Mouse (Mus musculus) neural tube, embryonic 13.5 days (tissue): ENCODE data around the gene Sptbn1. TPM values are rescaled to one million over a fixed set of nuclear protein-coding genes. Genes with fewer than 3 reads are reported as not detected.
A peak's percentile ranks its signal among the peaks of the same experiment; 100 is the strongest.

ENCODE experiments used
- ATAC-seq: fragments of 200-750 bp; cut with Nextera tagmentation; 2 replicates; pipeline ENCODE4 v1.8.0; 2017; ENCODE audit warnings: low read depth, mild to moderate bottlenecking, moderate TSS enrichment, moderate library complexity
- H3K27ac ChIP-seq: fragments of 300-500 bp; sonication (generic); replicated peaks from 2 replicates; pipeline ENCODE4 v1.5.1; 2015; ENCODE audit warnings: moderate library complexity, mild to moderate bottlenecking, inconsistent platforms
- H3K27me3 ChIP-seq: fragments of 300-500 bp; sonication (generic); 2 replicates; pipeline ENCODE4 v1.6.1; 2015; ENCODE audit warnings: mild to moderate bottlenecking, inconsistent platforms
- H3K36me3 ChIP-seq: fragments of 300-500 bp; sonication (generic); 2 replicates; pipeline ENCODE4 v1.6.1; 2015; ENCODE audit warnings: mild to moderate bottlenecking, inconsistent platforms
- H3K4me1 ChIP-seq: fragments of 300-500 bp; sonication (generic); replicated peaks from 2 replicates; pipeline ENCODE4 v1.6.1; 2015; ENCODE audit warnings: inconsistent platforms
- H3K4me2 ChIP-seq: fragments of 300-500 bp; sonication (generic); 2 replicates; pipeline ENCODE4 v1.6.1; 2015; ENCODE audit warnings: inconsistent platforms, mild to moderate bottlenecking, moderate library complexity
- H3K4me3 ChIP-seq: fragments of 300-500 bp; sonication (generic); 2 replicates; pipeline ENCODE4 v1.5.1; 2015; ENCODE audit warnings: mild to moderate bottlenecking, inconsistent platforms
- H3K9ac ChIP-seq: fragments of 300-500 bp; sonication (generic); 2 replicates; pipeline ENCODE4 v1.6.1; 2015; ENCODE audit warnings: moderate library complexity, mild to moderate bottlenecking, inconsistent platforms
- H3K9me3 ChIP-seq: fragments of 300-500 bp; sonication (generic); 2 replicates; pipeline ENCODE4 v1.6.1; 2016; ENCODE audit warnings: inconsistent platforms
- WGBS: fragments of 180-500 bp; shearing (Covaris S2); methylation state at CpG from one replicate; pipeline ENCODE4 v1.1.7; 2015; 5-methylcytosine and 5-hydroxymethylcytosine counted together
- polyA plus RNA-seq: library from polyadenylated mRNA; unstranded; fragments of >200 nt; fragmentation: Nextera tagmentation; extraction: Ambion mirVana; gene quantifications from 2 replicates; pipeline ENCODE4 v1.2.1, GENCODE M21; 2015

Gene Sptbn1
- polyA plus RNA-seq, 1 experiment from 2014 or later: 183 TPM

DNA sequence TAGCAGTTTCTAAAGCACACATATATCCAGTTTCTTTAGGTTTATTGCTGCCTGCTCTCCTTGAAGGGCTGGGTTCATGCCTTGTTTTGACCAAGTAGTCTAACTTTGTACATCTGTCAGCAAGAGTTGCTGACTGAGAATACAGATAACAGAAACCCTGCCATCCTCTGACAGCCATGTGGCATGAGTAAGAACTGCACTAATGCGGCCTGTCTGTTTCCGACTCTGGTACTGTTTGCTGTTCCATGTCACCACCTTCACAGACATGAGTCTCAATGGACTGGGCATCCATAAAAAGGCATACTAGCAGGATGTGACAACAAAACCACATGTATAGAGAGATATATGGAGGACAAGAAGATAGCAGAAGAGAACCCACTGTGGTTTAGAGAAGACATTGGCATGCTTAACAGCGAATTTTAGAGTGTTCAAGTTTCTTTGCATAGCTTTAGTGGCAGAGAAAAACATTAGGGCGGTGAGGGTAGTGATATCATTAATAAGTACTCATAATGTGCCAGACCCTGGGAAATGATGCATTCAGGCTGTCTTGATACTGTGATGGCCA is 18.4 kb downstream of the Sptbn1 start:
- ATAC-seq: no peak
- Histone ChIP-seq H3K4me1 (peaks cover 19% of the 10 kb centered on the region), H3K4me3 (no peak overlapping the region), H3K27me3 (no peaks in the 10 kb centered on the region), H3K36me3 (no peaks in the 10 kb centered on the region), H3K9me3 (no peaks in the 10 kb centered on the region), H3K4me2 (no peak overlapping the region), H3K9ac (no peak overlapping the region), H3K27ac (no peak overlapping the region)
- WGBS: 86% methylated on average over 4 of the region's 4 CpGs

- no peak overlapping the region for H3K4me3 ChIP-seq
- H3K4me1 ChIP-seq: peaks cover 29% of the 10 kb centered on the region
- H3K27ac ChIP-seq: no peak overlapping the region
- H3K27me3 ChIP-seq: no peaks in the 10 kb centered on the region
- no peak overlapping the region for H3K4me2 ChIP-seq
- WGBS: 80% methylated on average over 1 of the region's 1 CpGs
- no peak for ATAC-seq
- no peaks in the 10 kb centered on the region for H3K9me3 ChIP-seq
- H3K36me3 ChIP-seq: no peaks in the 10 kb centered on the region
- H3K9ac ChIP-seq: no peak overlapping the region
Measured at GRCm38 (mm10) chr11:30247106-30247505, 20.9 kb downstream of the Sptbn1 start.

GRCm38 (mm10) chr11:30246161-30246560 is 21.8 kb downstream of the Sptbn1 start:
- no peaks in the 10 kb centered on the region for H3K9me3 ChIP-seq
- H3K4me2 ChIP-seq: no peak overlapping the region
- H3K4me3 ChIP-seq: no peak overlapping the region
- no peaks in the 10 kb centered on the region for H3K27me3 ChIP-seq
- H3K9ac ChIP-seq: no peak overlapping the region
- H3K27ac ChIP-seq: no peak overlapping the region
- no peaks in the 10 kb centered on the region for H3K36me3 ChIP-seq
- no peak for ATAC-seq
- 80% methylated on average over 11 of the region's 11 CpGs for WGBS
- H3K4me1 ChIP-seq: peaks cover 23% of the 10 kb centered on the region

DNA sequence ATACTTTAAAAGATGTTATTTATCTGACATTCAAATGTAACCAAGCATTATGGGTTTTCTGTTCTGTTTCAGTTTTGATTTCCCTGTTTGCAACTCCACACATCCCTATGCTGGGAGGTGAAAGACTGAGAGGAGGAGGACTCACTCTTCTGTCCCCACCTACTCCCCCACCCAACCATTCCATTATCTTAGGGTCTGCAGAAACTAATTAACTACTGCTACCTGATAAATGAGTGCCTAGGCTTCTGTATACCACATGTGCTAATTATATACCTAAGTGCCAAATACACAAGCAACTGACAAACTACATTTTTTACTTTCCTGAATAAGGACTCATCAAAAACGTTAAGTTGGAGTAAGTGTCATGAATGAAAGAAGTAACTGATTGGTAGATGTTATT is 23.8 kb downstream of the Sptbn1 start:
- Histone ChIP-seq H3K4me3 (no peak overlapping the region), H3K27ac (no peak overlapping the region), H3K9me3 (no peaks in the 10 kb centered on the region), H3K9ac (no peak overlapping the region), H3K27me3 (no peaks in the 10 kb centered on the region), H3K4me1 (peaks cover 21% of the 10 kb centered on the region), H3K4me2 (no peak overlapping the region), H3K36me3 (0 out of 2 replicates have a peak, but pooled peaks cover 6% of the 10 kb centered on the region)
- 70% methylated on average over 1 of the region's 1 CpGs for WGBS
- ATAC-seq: no peak

GRCm38 (mm10) chr11:30243591-30243990 is 24.4 kb downstream of the Sptbn1 start:
- WGBS: 43% methylated on average over 3 of the region's 3 CpGs
- Histone ChIP-seq H3K27ac (peak overlapping the region; percentile 42; the same call in 1 of the 2 replicates), H3K9me3 (no peaks in the 10 kb centered on the region), H3K27me3 (no peaks in the 10 kb centered on the region), H3K36me3 (0 out of 2 replicates have a peak, but pooled peaks cover 6% of the 10 kb centered on the region), H3K4me1 (peaks cover 21% of the 10 kb centered on the region), H3K4me3 (no peak overlapping the region), H3K9ac (no peak overlapping the region), H3K4me2 (no peak overlapping the region)
- ATAC-seq: peak; percentile 71

DNA sequence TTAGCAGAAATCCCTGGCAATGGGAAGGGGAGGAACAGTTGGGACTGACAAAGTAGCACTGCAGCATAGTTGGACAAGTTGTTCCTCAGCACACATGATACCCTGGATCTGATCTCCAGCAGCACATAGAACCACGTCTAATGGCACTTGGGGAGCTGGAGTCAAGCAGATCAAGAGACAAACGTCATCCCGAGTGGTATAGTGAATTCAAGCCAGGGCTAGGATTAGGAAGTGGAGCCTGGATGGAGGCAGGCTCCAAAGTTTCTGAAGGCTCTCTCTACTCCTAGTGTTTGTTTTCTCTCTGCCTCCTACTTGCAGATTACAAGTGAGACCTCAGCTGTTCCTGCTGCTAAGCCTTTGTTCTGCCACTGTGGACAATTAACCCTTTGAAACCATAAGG is 27.1 kb downstream of the Sptbn1 start:
- Histone ChIP-seq H3K36me3 (peaks cover 8% of the 10 kb centered on the region; the same call in 1 of the 2 replicates), H3K27ac (no peak overlapping the region), H3K4me3 (no peak overlapping the region), H3K27me3 (no peaks in the 10 kb centered on the region), H3K4me2 (no peak overlapping the region), H3K4me1 (peaks cover 20% of the 10 kb centered on the region), H3K9me3 (no peaks in the 10 kb centered on the region), H3K9ac (no peak overlapping the region)
- WGBS: 65% methylated on average over 3 of the region's 3 CpGs
- ATAC-seq: no peak

DNA sequence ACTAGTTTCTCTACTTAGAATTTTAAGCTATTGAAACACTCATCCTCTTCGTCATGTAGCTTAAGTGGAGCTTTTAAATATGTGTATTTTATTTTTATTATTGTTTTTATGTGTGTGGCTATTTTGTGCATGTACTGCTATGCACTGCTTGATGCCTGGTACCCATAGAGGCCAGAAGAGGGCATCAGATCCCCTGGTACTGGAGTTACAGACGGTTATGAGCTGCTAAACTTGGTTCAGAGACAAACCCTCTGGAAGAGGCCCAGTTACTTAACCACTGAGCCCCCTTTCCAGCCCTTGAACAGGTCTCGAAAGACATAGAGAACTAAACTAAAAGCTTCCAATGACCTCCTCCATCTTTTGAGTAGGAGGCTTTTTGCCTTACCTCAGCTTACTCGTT is 30.0 kb downstream of the Sptbn1 start:
- peaks cover 11% of the 10 kb centered on the region for H3K4me1 ChIP-seq
- WGBS: 60% methylated on average over 4 of the region's 4 CpGs
- no peak for ATAC-seq
- peaks cover 15% of the 10 kb centered on the region; the same call in 1 of the 2 replicates for H3K36me3 ChIP-seq
- no peaks in the 10 kb centered on the region for H3K9me3 ChIP-seq
- H3K27ac ChIP-seq: no peak overlapping the region
- no peak overlapping the region for H3K4me2 ChIP-seq
- no peak overlapping the region for H3K9ac ChIP-seq
- H3K27me3 ChIP-seq: no peaks in the 10 kb centered on the region
- no peak overlapping the region for H3K4me3 ChIP-seq

DNA sequence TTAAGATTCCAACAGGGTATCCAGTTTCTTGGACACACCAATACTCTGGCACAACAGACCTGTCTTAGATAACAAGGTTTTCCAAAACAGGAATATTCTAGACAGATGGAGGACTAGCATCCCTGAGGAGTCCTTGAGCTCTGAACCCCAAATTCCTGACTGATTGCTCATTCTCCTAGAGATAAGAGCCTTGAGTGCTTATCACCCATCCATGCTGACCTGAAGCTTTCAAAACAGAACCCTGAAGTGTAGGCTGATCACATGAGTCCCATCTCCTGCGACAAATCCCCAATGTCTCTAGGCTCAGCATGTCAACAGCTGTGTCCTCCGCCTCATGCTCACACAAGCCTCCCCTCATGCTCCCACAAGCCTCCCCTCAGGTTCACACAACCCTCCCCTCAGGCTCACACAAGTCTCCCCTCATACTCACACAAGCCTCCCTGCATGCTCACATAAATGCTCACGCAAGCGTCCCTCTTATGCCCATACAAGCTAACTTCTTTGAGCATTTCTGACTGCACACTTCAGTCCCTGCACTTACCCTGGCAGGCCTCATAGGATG is 31.2 kb downstream of the Sptbn1 start:
- WGBS: 80% methylated on average over 4 of the region's 4 CpGs

GRCm38 (mm10) chr11:30235666-30236065 is 32.3 kb downstream of the Sptbn1 start:
- H3K4me2 ChIP-seq: no peak overlapping the region
- H3K4me3 ChIP-seq: no peak overlapping the region
- H3K9ac ChIP-seq: no peak overlapping the region
- H3K27me3 ChIP-seq: no peaks in the 10 kb centered on the region
- peaks cover 27% of the 10 kb centered on the region for H3K4me1 ChIP-seq
- no peak overlapping the region for H3K27ac ChIP-seq
- ATAC-seq: no peak; the same call in 1 of the 2 replicates
- no peaks in the 10 kb centered on the region for H3K9me3 ChIP-seq
- peaks cover 14% of the 10 kb centered on the region; the same call in 1 of the 2 replicates for H3K36me3 ChIP-seq

More for the DNA sequence above, 31.2 kb downstream of the Sptbn1 start:
- Histone ChIP-seq H3K9me3 (no peaks in the 10 kb centered on the region), H3K36me3 (peaks cover 15% of the 10 kb centered on the region; the same call in 1 of the 2 replicates), H3K9ac (no peak overlapping the region), H3K4me2 (no peak overlapping the region), H3K27me3 (no peaks in the 10 kb centered on the region), H3K4me1 (peaks cover 18% of the 10 kb centered on the region), H3K4me3 (no peak overlapping the region), H3K27ac (no peak overlapping the region; the same call in 1 of the 2 replicates)
- no peak for ATAC-seq

DNA sequence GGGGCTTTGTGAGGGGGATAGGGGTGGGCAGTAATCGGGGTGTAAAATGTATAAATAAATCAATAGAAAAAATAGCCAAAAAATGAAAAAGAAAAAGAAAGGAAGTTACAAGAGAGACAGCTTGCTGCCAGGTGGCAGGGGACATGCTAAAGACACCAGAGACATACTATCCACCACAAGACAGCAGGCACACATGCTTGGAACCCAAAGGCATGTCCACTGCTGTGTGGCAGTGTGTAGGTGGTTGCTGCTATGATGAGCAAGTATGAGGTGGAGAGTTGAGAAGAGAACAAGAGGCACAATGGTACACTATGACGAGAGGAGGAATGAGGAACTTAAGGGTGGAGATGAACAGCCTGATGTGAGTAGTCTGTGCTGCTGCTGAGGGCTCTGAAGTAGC is 32.8 kb downstream of the Sptbn1 start:
- Histone ChIP-seq H3K4me2 (no peak overlapping the region), H3K9me3 (no peaks in the 10 kb centered on the region), H3K36me3 (peaks cover 10% of the 10 kb centered on the region; the same call in 1 of the 2 replicates), H3K27ac (no peak overlapping the region), H3K27me3 (no peaks in the 10 kb centered on the region), H3K4me3 (no peak overlapping the region), H3K4me1 (peaks cover 30% of the 10 kb centered on the region), H3K9ac (no peak overlapping the region)
- no peak for ATAC-seq
- 95% methylated on average over 2 of the region's 2 CpGs for WGBS

- H3K9ac ChIP-seq: no peak overlapping the region
- peaks cover 8% of the 10 kb centered on the region; the same call in 1 of the 2 replicates for H3K36me3 ChIP-seq
- 93% methylated on average over 4 of the region's 4 CpGs for WGBS
- no peaks in the 10 kb centered on the region for H3K27me3 ChIP-seq
- H3K4me3 ChIP-seq: no peak overlapping the region
- H3K9me3 ChIP-seq: no peaks in the 10 kb centered on the region
- no peak overlapping the region for H3K4me2 ChIP-seq
- H3K4me1 ChIP-seq: peaks cover 33% of the 10 kb centered on the region
- no peak overlapping the region for H3K27ac ChIP-seq
- ATAC-seq: no peak
Measured at GRCm38 (mm10) chr11:30233946-30234345, 34.0 kb downstream of the Sptbn1 start.

DNA sequence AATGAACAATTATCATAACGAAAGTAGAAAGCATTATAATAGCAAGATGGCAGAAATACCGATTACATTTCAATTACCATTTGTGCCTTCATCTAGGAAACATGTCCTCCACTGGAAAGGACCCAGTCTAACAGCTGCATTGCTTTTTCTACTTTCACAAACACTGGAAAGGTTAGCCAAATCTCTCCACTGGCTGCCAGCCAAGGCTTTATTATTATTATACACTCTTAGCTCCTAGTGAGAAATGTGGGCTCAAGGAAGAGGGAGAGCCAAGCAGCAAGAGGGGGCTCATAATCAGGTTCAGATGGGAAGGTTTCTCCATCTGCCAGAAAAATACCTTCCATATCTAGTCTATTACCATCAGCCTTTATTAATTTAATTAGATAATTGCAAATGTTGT is 35.9 kb downstream of the Sptbn1 start:
- no peak for ATAC-seq
- peaks cover 8% of the 10 kb centered on the region; the same call in 1 of the 2 replicates for H3K36me3 ChIP-seq
- 75% methylated on average over 2 of the region's 2 CpGs for WGBS

More for the DNA sequence above, 35.9 kb downstream of the Sptbn1 start:
- H3K27ac ChIP-seq: 0 out of 2 replicates have a peak overlapping the region, but pooled peaks have one; percentile 23
- no peak overlapping the region for H3K9ac ChIP-seq
- no peak overlapping the region for H3K4me2 ChIP-seq
- no peaks in the 10 kb centered on the region for H3K9me3 ChIP-seq
- no peaks in the 10 kb centered on the region for H3K27me3 ChIP-seq
- H3K4me1 ChIP-seq: peaks cover 32% of the 10 kb centered on the region
- no peak overlapping the region for H3K4me3 ChIP-seq
